Mouse (Mus musculus) bone marrow macrophage, adult 2 months (primary cell): ENCODE measurements around the gene Macrod2. TPM values are rescaled to one million over a fixed set of nuclear protein-coding genes. Genes with fewer than 3 reads are reported as not detected.

ENCODE experiments used
- H3K27ac ChIP-seq: 2 replicates; pipeline ENCODE4 v1.5.1; 2012; ENCODE audit warnings: low read depth, low read length; ENCODE audit not compliant: insufficient read depth
- H3K4me1 ChIP-seq: 2 replicates; pipeline ENCODE4 v1.6.1; 2012; ENCODE audit warnings: low read length; ENCODE audit not compliant: control insufficient read depth, insufficient read depth
- H3K4me3 ChIP-seq: 2 replicates; pipeline ENCODE4 v1.5.1; 2012; ENCODE audit warnings: mild to moderate bottlenecking, low read length, moderate library complexity; ENCODE audit not compliant: insufficient read depth
- CTCF ChIP-seq: IDR thresholded peaks from 2 replicates; pipeline ENCODE4 v1.5.1; 2012; ENCODE audit warnings: low read depth, mild to moderate bottlenecking, low read length, moderate library complexity
- POLR2A ChIP-seq: IDR thresholded peaks from 2 replicates; pipeline ENCODE4 v1.6.1; 2012; ENCODE audit warnings: mild to moderate bottlenecking, low read depth, low read length, borderline replicate concordance
- polyA plus RNA-seq: library from polyadenylated mRNA; stranded (reverse); fragments of >200 nt; gene quantifications from 2 replicates; pipeline ENCODE4 v1.2.4, GENCODE M21; 2012; ENCODE audit not compliant: missing spikeins, insufficient read depth, insufficient read length

Macrod2 gene
- polyA plus RNA-seq, 1 experiment = 3.0 TPM

- Histone ChIP-seq H3K4me3 (no peak overlapping the region), H3K4me1 (peaks cover 2% of the 10 kb centered on the region; the same call in 1 of the 2 replicates), H3K27ac (no peak overlapping the region)
- no peak for TF ChIP-seq POLR2A
- no peak for TF ChIP-seq CTCF
Measured at GRCm38 (mm10) chr2:140826241-140826640, 431.1 kb downstream of the Macrod2 start.

GRCm38 (mm10) chr2:140828859-140829258, 433.8 kb downstream of the Macrod2 start:
- peaks cover 2% of the 10 kb centered on the region; the same call in 1 of the 2 replicates for H3K4me1 ChIP-seq
- TF ChIP-seq POLR2A (no peak), CTCF (no peak)
- no peak overlapping the region for H3K4me3 ChIP-seq
- H3K27ac ChIP-seq = no peak overlapping the region

- Histone ChIP-seq H3K4me3 (no peak overlapping the region), H3K27ac (no peak overlapping the region), H3K4me1 (peaks cover 2% of the 10 kb centered on the region; the same call in 1 of the 2 replicates)
- TF ChIP-seq POLR2A (no peak), CTCF (no peak)
Measured at GRCm38 (mm10) chr2:140830086-140830485, 435.0 kb downstream of the Macrod2 start.

- H3K4me1 ChIP-seq = peaks cover 4% of the 10 kb centered on the region
- no peak for TF ChIP-seq POLR2A
- no peak for TF ChIP-seq CTCF
- H3K27ac ChIP-seq = no peak overlapping the region
- no peak overlapping the region for H3K4me3 ChIP-seq
Measured at GRCm38 (mm10) chr2:140839371-140839770, 444.3 kb downstream of the Macrod2 start.

- no peak for TF ChIP-seq POLR2A
- no peak for TF ChIP-seq CTCF
- Histone ChIP-seq H3K27ac (no peak overlapping the region), H3K4me1 (peaks cover 5% of the 10 kb centered on the region), H3K4me3 (no peak overlapping the region)
Measured at GRCm38 (mm10) chr2:140839880-140840279, 444.8 kb downstream of the Macrod2 start.

GRCm38 (mm10) chr2:140844030-140844429, 448.9 kb downstream of the Macrod2 start:
- no peak overlapping the region for H3K27ac ChIP-seq
- H3K4me1 ChIP-seq = peaks cover 9% of the 10 kb centered on the region
- TF ChIP-seq POLR2A = no peak
- TF ChIP-seq CTCF = no peak

DNA sequence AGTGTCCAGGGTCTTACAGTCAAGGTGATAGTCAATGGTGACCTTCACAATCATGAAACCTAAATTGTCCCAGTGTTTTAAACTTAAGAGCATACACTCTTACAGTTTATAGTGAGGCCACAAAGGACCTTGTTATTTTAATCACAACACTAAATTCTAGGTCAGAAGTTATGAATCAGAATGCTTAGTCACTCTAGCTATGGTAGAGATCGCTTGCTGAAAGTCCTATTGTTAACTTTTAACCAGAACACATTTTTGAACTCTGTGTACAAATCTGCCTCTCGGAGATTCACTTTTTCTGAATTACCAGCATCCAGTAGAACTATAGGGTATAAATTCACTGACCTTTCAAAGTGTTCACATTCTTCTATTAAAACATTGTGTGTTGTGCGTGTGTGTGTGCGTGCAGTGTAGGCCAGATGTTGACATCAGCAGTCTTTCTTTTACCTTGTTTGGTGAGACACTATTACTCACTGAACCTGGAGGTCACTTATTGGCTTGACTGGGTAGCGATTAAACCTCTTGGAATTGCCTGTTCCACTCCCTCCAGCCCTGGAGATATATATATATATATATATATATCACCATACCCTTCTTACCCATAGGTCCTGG, 452.8 kb downstream of the Macrod2 start:
- Histone ChIP-seq H3K27ac (no peak overlapping the region), H3K4me3 (no peak overlapping the region), H3K4me1 (peaks cover 9% of the 10 kb centered on the region)
- no peak for TF ChIP-seq CTCF
- no peak for TF ChIP-seq POLR2A

More at GRCm38 (mm10) chr2:140844030-140844429, 448.9 kb downstream of the Macrod2 start:
- no peak overlapping the region; the same call in 1 of the 2 replicates for H3K4me3 ChIP-seq

GRCm38 (mm10) chr2:140853538-140853937, 458.4 kb downstream of the Macrod2 start:
- TF ChIP-seq POLR2A (no peak), CTCF (no peak)
- Histone ChIP-seq H3K27ac (no peak overlapping the region), H3K4me3 (no peak overlapping the region), H3K4me1 (peaks cover 7% of the 10 kb centered on the region)

- H3K4me3 ChIP-seq = no peak overlapping the region
- TF ChIP-seq CTCF = no peak
- no peak for TF ChIP-seq POLR2A
- peaks cover 3% of the 10 kb centered on the region for H3K4me1 ChIP-seq
- no peak overlapping the region for H3K27ac ChIP-seq
Measured at GRCm38 (mm10) chr2:140861356-140861755, 466.2 kb downstream of the Macrod2 start.

DNA sequence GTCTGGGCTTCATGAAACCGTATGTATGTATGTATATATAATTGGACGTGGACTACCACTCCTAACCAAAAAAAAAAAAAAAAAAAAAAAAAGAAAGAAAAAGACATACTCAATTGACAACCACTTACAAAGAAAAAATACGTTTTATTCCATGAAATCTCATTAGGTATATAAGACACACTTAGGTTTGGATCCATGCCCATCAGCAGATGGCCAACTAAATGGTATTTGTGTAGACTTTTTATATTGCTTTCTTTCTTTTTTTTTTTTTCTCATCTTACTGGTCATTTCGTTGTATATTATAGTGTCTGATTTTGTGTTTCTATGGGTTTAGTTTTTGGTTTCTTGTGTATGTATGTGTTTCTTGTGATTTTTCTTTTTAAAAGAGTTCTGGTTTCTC, 467.6 kb downstream of the Macrod2 start:
- TF ChIP-seq CTCF (no peak), POLR2A (no peak)
- Histone ChIP-seq H3K4me3 (no peak overlapping the region), H3K4me1 (peaks cover 3% of the 10 kb centered on the region), H3K27ac (no peak overlapping the region)
